9 mouse cellular contexts compared by ENCODE assay signal in genomic region chr5:130059413-130060328, GRCm38 (mm10). TPM values are rescaled to one million over a fixed set of nuclear protein-coding genes. Genes with fewer than 3 reads are reported as not detected.
DNase-seq lines count a peak whose midpoint lies in the region; ATAC-seq and TF ChIP-seq lines count a peak whose summit lies in the region.
"Had no signal": no experiment of that assay in that cellular context is flagged by ENCODE, and none has a peak within 500 bp of the region (broad histone marks: within the 10 kb centered on the region; RNA-seq: fewer than 3 reads in every experiment).

No protein-coding gene starts in this region.

- ATAC-seq in forebrain, postnatal 0 days, result no peak; the same call in 1 of the 2 replicates
- ATAC-seq in midbrain, embryonic 12.5 days (ENCODE audit: low FRiP score, low read depth), result no peak
- no peak for ATAC-seq in midbrain, embryonic 13.5 days
- ATAC-seq in intestine, postnatal 0 days, result peak; percentile 38; the same call in 1 of the 2 replicates
- ATAC-seq in stomach, postnatal 0 days (ENCODE audit: low FRiP score, low TSS enrichment), result peak; percentile 64
- ATAC-seq: inflammation-experienced regulatory T-cells, adult 6 months had no signal

- no peak for DNase-seq in forebrain, embryonic 10.5 days (ENCODE audit: extremely low spot score, low spot score)
- no peak for DNase-seq in forebrain, postnatal 0 days
- DNase-seq in stomach, postnatal 0 days (ENCODE audit: low spot score), result no peak
- no peak for DNase-seq in urinary bladder, adult 18-20 months (ENCODE audit: low spot score in 2 of 2)
- DNase-seq in thymus, adult 2 months, result no peak

- peak overlapping the region; percentile 37; the same call in 1 of the 2 replicates for H3K27ac ChIP-seq in forebrain, embryonic 10.5 days
- H3K27ac ChIP-seq in forebrain, postnatal 0 days (ENCODE audit: low read depth, low read length), result no peak overlapping the region
- 0 out of 2 replicates have a peak overlapping the region, but pooled peaks have one; percentile 11 for H3K27ac ChIP-seq in midbrain, embryonic 12.5 days (replicated peaks)
- no peak overlapping the region for H3K27ac ChIP-seq in midbrain, embryonic 13.5 days
- peak overlapping the region; percentile 57 for H3K27ac ChIP-seq in intestine, postnatal 0 days (ENCODE audit: low read depth, low read length)
- peak overlapping the region; percentile 78 for H3K27ac ChIP-seq in stomach, postnatal 0 days (replicated peaks)
- H3K27ac ChIP-seq in thymus, adult 2 months (ENCODE audit: control insufficient read depth, insufficient read depth, low read length), result no peak overlapping the region

- H3K4me2 ChIP-seq in forebrain, postnatal 0 days (ENCODE audit: low read depth), result no peak overlapping the region
- no peak overlapping the region for H3K4me2 ChIP-seq in midbrain, embryonic 12.5 days (replicated peaks)
- no peak overlapping the region for H3K4me2 ChIP-seq in midbrain, embryonic 13.5 days (replicated peaks)
- H3K4me2 ChIP-seq in intestine, postnatal 0 days (replicated peaks; ENCODE audit: low read depth), result no peak overlapping the region
- no peak overlapping the region for H3K4me2 ChIP-seq in stomach, postnatal 0 days (replicated peaks; ENCODE audit: low read depth)

- no peaks in the 10 kb centered on the region for H3K9me3 ChIP-seq in forebrain, embryonic 10.5 days
- no peaks in the 10 kb centered on the region for H3K9me3 ChIP-seq in forebrain, postnatal 0 days (ENCODE audit: low read length)
- H3K9me3 ChIP-seq in midbrain, embryonic 12.5 days, result no peaks in the 10 kb centered on the region
- no peaks in the 10 kb centered on the region for H3K9me3 ChIP-seq in midbrain, embryonic 13.5 days
- no peaks in the 10 kb centered on the region for H3K9me3 ChIP-seq in intestine, postnatal 0 days (ENCODE audit: control insufficient read depth)
- no peaks in the 10 kb centered on the region for H3K9me3 ChIP-seq in stomach, postnatal 0 days (ENCODE audit: control insufficient read depth, low read length)

- H3K9ac ChIP-seq in forebrain, postnatal 0 days, result no peak overlapping the region
- H3K9ac ChIP-seq in midbrain, embryonic 12.5 days (replicated peaks), result no peak overlapping the region
- H3K9ac ChIP-seq in midbrain, embryonic 13.5 days (replicated peaks), result no peak overlapping the region
- no peak overlapping the region for H3K9ac ChIP-seq in intestine, postnatal 0 days (ENCODE audit: low read depth, low read length)
- H3K9ac ChIP-seq in stomach, postnatal 0 days (ENCODE audit: low read length), result no peak overlapping the region

- no peak for TF ChIP-seq CTCF in forebrain, postnatal 0 days (IDR thresholded peaks at IDR 0.05; ENCODE audit: low read depth)
- TF ChIP-seq CTCF in intestine, postnatal 0 days (IDR thresholded peaks at IDR 0.05; ENCODE audit: low read depth), result no peak
- TF ChIP-seq CTCF in stomach, postnatal 0 days (IDR thresholded peaks at IDR 0.05; ENCODE audit: low read depth), result no peak
- no peak for TF ChIP-seq CTCF in thymus, adult 2 months (IDR thresholded peaks at IDR 0.05; ENCODE audit: borderline replicate concordance, control insufficient read depth, extremely low read depth, insufficient read depth, low read length, poor library complexity)

- no peaks in the 10 kb centered on the region; the same call in 1 of the 2 replicates for H3K4me1 ChIP-seq in forebrain, embryonic 10.5 days
- H3K4me1 ChIP-seq in forebrain, postnatal 0 days (ENCODE audit: insufficient read depth), result no peaks in the 10 kb centered on the region
- no peaks in the 10 kb centered on the region for H3K4me1 ChIP-seq in midbrain, embryonic 12.5 days
- H3K4me1 ChIP-seq in midbrain, embryonic 13.5 days (replicated peaks), result no peaks in the 10 kb centered on the region
- H3K4me1 ChIP-seq in intestine, postnatal 0 days (replicated peaks; ENCODE audit: control insufficient read depth, insufficient read depth, low read length), result no peaks in the 10 kb centered on the region
- H3K4me1 ChIP-seq in stomach, postnatal 0 days (replicated peaks; ENCODE audit: control insufficient read depth, insufficient read depth), result no peaks in the 10 kb centered on the region; the same call in 1 of the 2 replicates
- no peaks in the 10 kb centered on the region for H3K4me1 ChIP-seq in thymus, adult 2 months (replicated peaks; ENCODE audit: control insufficient read depth, insufficient read depth, low read length)

- no peak for TF ChIP-seq POLR2A in thymus, adult 2 months (IDR thresholded peaks at IDR 0.05; ENCODE audit: control insufficient read depth, extremely low read depth, insufficient read depth, low read length, poor library complexity)

- H3K36me3 ChIP-seq in forebrain, embryonic 10.5 days (replicated peaks), result peaks cover 57% of the 10 kb centered on the region
- H3K36me3 ChIP-seq in forebrain, postnatal 0 days (ENCODE audit: insufficient read depth), result peaks cover 20% of the 10 kb centered on the region; the same call in 1 of the 2 replicates
- H3K36me3 ChIP-seq in midbrain, embryonic 12.5 days, result peaks cover 35% of the 10 kb centered on the region
- peaks cover 44% of the 10 kb centered on the region for H3K36me3 ChIP-seq in midbrain, embryonic 13.5 days
- peaks cover 24% of the 10 kb centered on the region; the same call in 1 of the 2 replicates for H3K36me3 ChIP-seq in intestine, postnatal 0 days (ENCODE audit: control insufficient read depth, insufficient read depth)
- H3K36me3 ChIP-seq in stomach, postnatal 0 days (ENCODE audit: control insufficient read depth, insufficient read depth, low read length), result no peaks in the 10 kb centered on the region
- peaks cover 16% of the 10 kb centered on the region for H3K36me3 ChIP-seq in thymus, adult 2 months (ENCODE audit: control insufficient read depth, insufficient read depth, low read length)

- 80% methylated on average over 12 of the region's 12 CpGs for WGBS in forebrain, embryonic 10.5 days
- WGBS in forebrain, postnatal 0 days, result 76% methylated on average over 12 of the region's 12 CpGs
- 78% methylated on average over 12 of the region's 12 CpGs for WGBS in midbrain, embryonic 12.5 days
- 67% methylated on average over 12 of the region's 12 CpGs for WGBS in midbrain, embryonic 13.5 days
- WGBS in intestine, postnatal 0 days, result 73% methylated on average over 12 of the region's 12 CpGs
- WGBS in stomach, postnatal 0 days, result 69% methylated on average over 12 of the region's 12 CpGs
- WGBS in thymus, adult 2 months, result 89% methylated on average over 12 of the region's 12 CpGs

- H3K27me3 ChIP-seq in forebrain, embryonic 10.5 days (ENCODE audit: poor library complexity, severe bottlenecking), result no peaks in the 10 kb centered on the region
- no peaks in the 10 kb centered on the region for H3K27me3 ChIP-seq in forebrain, postnatal 0 days (ENCODE audit: insufficient read depth, low read length)
- no peaks in the 10 kb centered on the region for H3K27me3 ChIP-seq in midbrain, embryonic 12.5 days
- no peaks in the 10 kb centered on the region for H3K27me3 ChIP-seq in midbrain, embryonic 13.5 days
- H3K27me3 ChIP-seq in intestine, postnatal 0 days (replicated peaks; ENCODE audit: control insufficient read depth, insufficient read depth, low read length), result no peaks in the 10 kb centered on the region
- H3K27me3 ChIP-seq in stomach, postnatal 0 days (ENCODE audit: control insufficient read depth, insufficient read depth, low read length), result no peaks in the 10 kb centered on the region
- H3K27me3 ChIP-seq in thymus, adult 2 months (ENCODE audit: control insufficient read depth, insufficient read depth, low read length), result no peaks in the 10 kb centered on the region

- no peak overlapping the region for H3K4me3 ChIP-seq in forebrain, embryonic 10.5 days
- H3K4me3 ChIP-seq in forebrain, postnatal 0 days (ENCODE audit: low read depth, low read length), result no peak overlapping the region
- H3K4me3 ChIP-seq in midbrain, embryonic 12.5 days, result no peak overlapping the region
- H3K4me3 ChIP-seq in midbrain, embryonic 13.5 days (replicated peaks), result no peak overlapping the region
- no peak overlapping the region for H3K4me3 ChIP-seq in intestine, postnatal 0 days (ENCODE audit: low read depth, low read length)
- H3K4me3 ChIP-seq in stomach, postnatal 0 days (ENCODE audit: low read depth, low read length), result no peak overlapping the region
- no peak overlapping the region for H3K4me3 ChIP-seq in thymus, adult 2 months (ENCODE audit: control insufficient read depth, insufficient read depth, low read length)

- TF ChIP-seq EP300 in stomach, postnatal 0 days (optimal IDR thresholded peaks at IDR 0.05), result no peak

RNA-seq across cellular contexts. Expression of gene Tpst1, which starts 13.5 kb away (rescaled TPM):
- polyA plus RNA-seq in forebrain, embryonic 10.5 days (2016; fragmentation: Nextera tagmentation; extraction: Ambion mirVana), result 54.9 and 57.0 TPM in 2 replicates
- 50.7 and 55.3 TPM in 2 replicates for total RNA-seq in forebrain, postnatal 0 days (2014; rRNA removed)
- 50.3 and 55.4 TPM in 2 replicates for polyA plus RNA-seq in forebrain, postnatal 0 days (2015; fragmentation: Nextera tagmentation; extraction: Ambion mirVana)
- 63.1 and 65.9 TPM in 2 replicates for polyA plus RNA-seq in midbrain, embryonic 12.5 days (2016; fragmentation: Nextera tagmentation; extraction: Ambion mirVana)
- 47.4 and 51.0 TPM in 2 replicates for polyA plus RNA-seq in midbrain, embryonic 13.5 days (2015; fragmentation: Nextera tagmentation; extraction: Ambion mirVana)
- 28.7 and 29.3 TPM in 2 replicates for polyA plus RNA-seq in intestine, postnatal 0 days (2015; fragmentation: Nextera tagmentation; extraction: Ambion mirVana)
- polyA plus RNA-seq in stomach, postnatal 0 days (2015; fragmentation: Nextera tagmentation; extraction: Ambion mirVana), result 44.5 and 47.3 TPM in 2 replicates
- 8.4 and 9.5 TPM in 2 replicates for polyA plus RNA-seq in thymus, adult 2 months (2012; rRNA removed)

RNA-seq across cellular contexts. Expression of gene Crcp, which starts 30.6 kb away (rescaled TPM):
- 61.3 and 64.0 TPM in 2 replicates for polyA plus RNA-seq in forebrain, embryonic 10.5 days (2016; fragmentation: Nextera tagmentation; extraction: Ambion mirVana)
- 63.2 and 69.1 TPM in 2 replicates for total RNA-seq in forebrain, postnatal 0 days (2014; rRNA removed)
- polyA plus RNA-seq in forebrain, postnatal 0 days (2015; fragmentation: Nextera tagmentation; extraction: Ambion mirVana), result 87.1 and 91.2 TPM in 2 replicates
- 59.4 and 66.5 TPM in 2 replicates for polyA plus RNA-seq in midbrain, embryonic 12.5 days (2016; fragmentation: Nextera tagmentation; extraction: Ambion mirVana)
- 79.3 and 82.2 TPM in 2 replicates for polyA plus RNA-seq in midbrain, embryonic 13.5 days (2015; fragmentation: Nextera tagmentation; extraction: Ambion mirVana)
- 39.5 and 41.6 TPM in 2 replicates for polyA plus RNA-seq in intestine, postnatal 0 days (2015; fragmentation: Nextera tagmentation; extraction: Ambion mirVana)
- 26.0 and 26.4 TPM in 2 replicates for polyA plus RNA-seq in stomach, postnatal 0 days (2015; fragmentation: Nextera tagmentation; extraction: Ambion mirVana)
- polyA plus RNA-seq in thymus, adult 2 months (2012; rRNA removed), result 17.0 and 17.5 TPM in 2 replicates

RNA-seq across cellular contexts. Expression of gene Asl, which starts 30.6 kb away (rescaled TPM):
- polyA plus RNA-seq in forebrain, embryonic 10.5 days (2016; fragmentation: Nextera tagmentation; extraction: Ambion mirVana), result 33.2 and 36.6 TPM in 2 replicates
- 28.7 and 33.2 TPM in 2 replicates for total RNA-seq in forebrain, postnatal 0 days (2014; rRNA removed)
- 32.5 and 39.3 TPM in 2 replicates for polyA plus RNA-seq in forebrain, postnatal 0 days (2015; fragmentation: Nextera tagmentation; extraction: Ambion mirVana)
- 26.5 and 29.1 TPM in 2 replicates for polyA plus RNA-seq in midbrain, embryonic 12.5 days (2016; fragmentation: Nextera tagmentation; extraction: Ambion mirVana)
- polyA plus RNA-seq in midbrain, embryonic 13.5 days (2015; fragmentation: Nextera tagmentation; extraction: Ambion mirVana), result 30.4 and 33.4 TPM in 2 replicates
- 148 and 182 TPM in 2 replicates for polyA plus RNA-seq in intestine, postnatal 0 days (2015; fragmentation: Nextera tagmentation; extraction: Ambion mirVana)
- 27.3 and 36.1 TPM in 2 replicates for polyA plus RNA-seq in stomach, postnatal 0 days (2015; fragmentation: Nextera tagmentation; extraction: Ambion mirVana)
- polyA plus RNA-seq in thymus, adult 2 months (2012; rRNA removed), result 33.0 and 40.4 TPM in 2 replicates

RNA-seq across cellular contexts. Expression of gene Gusb, which starts 56.8 kb away (rescaled TPM):
- 32.2 and 35.6 TPM in 2 replicates for polyA plus RNA-seq in forebrain, embryonic 10.5 days (2016; fragmentation: Nextera tagmentation; extraction: Ambion mirVana)
- total RNA-seq in forebrain, postnatal 0 days (2014; rRNA removed), result 17.2 and 19.9 TPM in 2 replicates
- 27.7 and 29.3 TPM in 2 replicates for polyA plus RNA-seq in forebrain, postnatal 0 days (2015; fragmentation: Nextera tagmentation; extraction: Ambion mirVana)
- 25.3 and 29.7 TPM in 2 replicates for polyA plus RNA-seq in midbrain, embryonic 12.5 days (2016; fragmentation: Nextera tagmentation; extraction: Ambion mirVana)
- polyA plus RNA-seq in midbrain, embryonic 13.5 days (2015; fragmentation: Nextera tagmentation; extraction: Ambion mirVana), result 21.7 and 23.3 TPM in 2 replicates
- polyA plus RNA-seq in intestine, postnatal 0 days (2015; fragmentation: Nextera tagmentation; extraction: Ambion mirVana), result 260 and 264 TPM in 2 replicates
- polyA plus RNA-seq in stomach, postnatal 0 days (2015; fragmentation: Nextera tagmentation; extraction: Ambion mirVana), result 32.0 and 33.9 TPM in 2 replicates
- 55.1 and 57.5 TPM in 2 replicates for polyA plus RNA-seq in thymus, adult 2 months (2012; rRNA removed)

Comparison
In these comparisons a context has a peak if more than half of its experiments do, and no peak if none do; other contexts are left out.
1. H3K27ac ChIP-seq: peak in forebrain, embryonic 10.5 days (single experiment), midbrain, embryonic 12.5 days (single experiment), intestine, postnatal 0 days (single experiment) and stomach, postnatal 0 days (single experiment); none in forebrain, postnatal 0 days (single experiment), midbrain, embryonic 13.5 days (single experiment) and thymus, adult 2 months (single experiment).
2. ATAC-seq: peak in intestine, postnatal 0 days (single experiment) and stomach, postnatal 0 days (single experiment); none in forebrain, postnatal 0 days (single experiment), midbrain, embryonic 12.5 days (single experiment) and midbrain, embryonic 13.5 days (single experiment).